Mouse (Mus musculus): ENCODE results near the gene Aagab. TPM values are rescaled to one million over a fixed set of nuclear protein-coding genes. Genes with fewer than 3 reads are reported as not detected.
A peak's percentile ranks its signal among the peaks of the same experiment; 100 is the strongest.

The Aagab gene
- 12.8 and 14.2 TPM in 2 replicates for polyA plus RNA-seq (2015; fragmentation: Nextera tagmentation; extraction: Ambion mirVana)

- H3K4me2 ChIP-seq (ENCODE audit: low read depth, low read length) = peak within 1 kb of the TSS; percentile 82
- H3K4me3 ChIP-seq (ENCODE audit: low read depth, low read length) = peak within 1 kb of the TSS; percentile 95
- peak within 1 kb of the TSS; percentile 94 for H3K9ac ChIP-seq (replicated peaks)
- peaks cover 17% of the 10 kb centered on the region for H3K4me1 ChIP-seq (ENCODE audit: insufficient read depth)
- peak; percentile 98 for DNase-seq
- no peaks in the 10 kb centered on the region for H3K27me3 ChIP-seq (ENCODE audit: insufficient read depth, low read length)
- 3% methylated on average over 49 of the region's 70 CpGs for WGBS (ENCODE audit: insufficient replicate concordance)
- TF ChIP-seq EP300 (IDR thresholded peaks at IDR 0.05; ENCODE audit: low read depth) (no peak), CTCF (IDR thresholded peaks at IDR 0.05; ENCODE audit: low read depth) (no peak)
- H3K9me3 ChIP-seq (ENCODE audit: low read length) = no peaks in the 10 kb centered on the region
- H3K27ac ChIP-seq (ENCODE audit: low read depth) = peak within 1 kb of the TSS; percentile 74
- no peaks in the 10 kb centered on the region for H3K36me3 ChIP-seq (replicated peaks; ENCODE audit: insufficient read depth, low read length)
- ATAC-seq = peak; percentile 98
Observed at GRCm38 (mm10) chr9:63602043-63602939, at the start of gene Aagab, which contains the start of gene Iqch. TSS of gene Aagab (plus strand) at chr9:63602660. TSS of gene Iqch (minus strand) at chr9:63602493.

DNA sequence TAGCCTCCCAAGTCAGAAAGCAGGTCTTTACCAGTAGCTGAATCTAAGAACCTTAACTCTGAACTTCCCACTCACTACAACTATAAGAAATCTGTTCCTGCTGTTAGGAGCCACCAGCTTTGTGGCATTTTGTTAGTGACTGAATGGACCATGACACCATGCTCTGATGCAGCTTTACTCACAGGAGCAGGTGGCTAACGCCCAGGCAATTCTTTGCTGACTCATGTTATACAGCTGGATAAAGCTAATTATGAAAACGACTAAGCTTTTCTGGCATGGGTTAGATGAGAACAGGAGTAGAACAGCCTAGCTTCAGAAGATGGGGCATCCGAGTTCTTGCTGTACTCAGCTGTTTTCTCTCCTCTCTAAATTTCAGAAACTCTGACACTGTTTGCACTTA lies 48.8 kb upstream of the Aagab start:
- H3K4me3 ChIP-seq (ENCODE audit: low read depth, low read length) = no peak overlapping the region
- no peaks in the 10 kb centered on the region for H3K27me3 ChIP-seq (ENCODE audit: insufficient read depth, low read length)
- no peak for ATAC-seq
- H3K36me3 ChIP-seq (replicated peaks; ENCODE audit: insufficient read depth, low read length) = no peaks in the 10 kb centered on the region
- DNase-seq = no peak
- H3K4me1 ChIP-seq (ENCODE audit: insufficient read depth) = no peaks in the 10 kb centered on the region
- TF ChIP-seq CTCF (IDR thresholded peaks at IDR 0.05; ENCODE audit: low read depth) = no peak
- TF ChIP-seq EP300 (IDR thresholded peaks at IDR 0.05; ENCODE audit: low read depth) = no peak
- no peak overlapping the region for H3K27ac ChIP-seq (ENCODE audit: low read depth)
- H3K9me3 ChIP-seq (ENCODE audit: low read length) = no peaks in the 10 kb centered on the region
- no peak overlapping the region for H3K4me2 ChIP-seq (ENCODE audit: low read depth, low read length)
- no peak overlapping the region for H3K9ac ChIP-seq (replicated peaks)
- 66% methylated on average over 3 of the region's 3 CpGs for WGBS (ENCODE audit: insufficient replicate concordance)

DNA sequence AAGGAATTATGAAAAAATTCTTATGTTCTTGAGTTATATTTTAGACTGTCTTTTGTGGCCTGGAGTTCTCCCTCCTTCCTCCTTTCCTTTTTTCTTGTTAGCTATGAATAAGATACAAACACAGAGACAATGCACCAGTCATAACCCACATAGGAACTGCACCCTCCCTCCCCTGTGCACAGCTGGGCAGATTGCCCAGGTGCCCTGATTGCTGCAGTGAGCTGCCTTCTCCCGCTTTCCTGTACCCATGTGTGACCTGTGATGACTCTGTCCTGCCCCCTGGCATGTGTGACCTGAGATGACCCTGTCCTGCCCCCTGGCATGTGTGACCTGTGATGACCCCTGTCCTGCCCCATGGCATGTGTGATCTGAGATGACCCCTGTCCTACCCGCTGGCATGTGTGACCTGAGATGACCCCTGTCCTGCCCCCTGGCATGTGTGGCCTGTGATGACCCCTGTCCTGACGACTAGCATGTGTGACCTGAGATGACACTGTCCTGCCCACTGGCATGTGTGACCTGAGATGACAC lies 46.9 kb upstream of the Aagab start:
- 73% methylated on average over 3 of the region's 3 CpGs for WGBS (ENCODE audit: insufficient replicate concordance)
- no peak for TF ChIP-seq EP300 (IDR thresholded peaks at IDR 0.05; ENCODE audit: low read depth)
- ATAC-seq = no peak

GRCm38 (mm10) chr9:63556316-63556715 lies 46.1 kb upstream of the Aagab start:
- no peaks in the 10 kb centered on the region for H3K36me3 ChIP-seq (replicated peaks; ENCODE audit: insufficient read depth, low read length)
- no peak overlapping the region for H3K4me3 ChIP-seq (ENCODE audit: low read depth, low read length)
- H3K4me1 ChIP-seq (ENCODE audit: insufficient read depth) = no peaks in the 10 kb centered on the region
- no peak overlapping the region for H3K27ac ChIP-seq (ENCODE audit: low read depth)
- H3K9me3 ChIP-seq (ENCODE audit: low read length) = no peaks in the 10 kb centered on the region
- H3K4me2 ChIP-seq (ENCODE audit: low read depth, low read length) = no peak overlapping the region
- no peaks in the 10 kb centered on the region for H3K27me3 ChIP-seq (ENCODE audit: insufficient read depth, low read length)
- TF ChIP-seq CTCF (IDR thresholded peaks at IDR 0.05; ENCODE audit: low read depth) (no peak), EP300 (IDR thresholded peaks at IDR 0.05; ENCODE audit: low read depth) (no peak)
- no peak for ATAC-seq
- WGBS (ENCODE audit: insufficient replicate concordance) = 67% methylated on average over 1 of the region's 1 CpGs
- no peak for DNase-seq
- no peak overlapping the region for H3K9ac ChIP-seq (replicated peaks)

More for the DNA sequence above, 46.9 kb upstream of the Aagab start:
- H3K4me3 ChIP-seq (ENCODE audit: low read depth, low read length) = no peak overlapping the region
- no peak overlapping the region for H3K4me2 ChIP-seq (ENCODE audit: low read depth, low read length)
- no peaks in the 10 kb centered on the region for H3K4me1 ChIP-seq (ENCODE audit: insufficient read depth)
- no peaks in the 10 kb centered on the region for H3K36me3 ChIP-seq (replicated peaks; ENCODE audit: insufficient read depth, low read length)
- no peak for DNase-seq
- no peak overlapping the region for H3K9ac ChIP-seq (replicated peaks)
- H3K27me3 ChIP-seq (ENCODE audit: insufficient read depth, low read length) = no peaks in the 10 kb centered on the region
- H3K9me3 ChIP-seq (ENCODE audit: low read length) = no peaks in the 10 kb centered on the region
- H3K27ac ChIP-seq (ENCODE audit: low read depth) = no peak overlapping the region

GRCm38 (mm10) chr9:63556933-63557332 lies 45.5 kb upstream of the Aagab start:
- Histone ChIP-seq H3K4me1 (ENCODE audit: insufficient read depth) (no peaks in the 10 kb centered on the region), H3K9me3 (ENCODE audit: low read length) (no peaks in the 10 kb centered on the region), H3K36me3 (replicated peaks; ENCODE audit: insufficient read depth, low read length) (no peaks in the 10 kb centered on the region), H3K4me2 (ENCODE audit: low read depth, low read length) (no peak overlapping the region), H3K9ac (replicated peaks) (no peak overlapping the region), H3K27me3 (ENCODE audit: insufficient read depth, low read length) (no peaks in the 10 kb centered on the region), H3K27ac (ENCODE audit: low read depth) (no peak overlapping the region), H3K4me3 (ENCODE audit: low read depth, low read length) (no peak overlapping the region)
- whole genome bisulfite sequencing (ENCODE audit: insufficient replicate concordance) = 71% methylated on average over 8 of the region's 8 CpGs
- ATAC-seq (no peak), DNase-seq (no peak)
- TF ChIP-seq CTCF (IDR thresholded peaks at IDR 0.05; ENCODE audit: low read depth) = no peak
- no peak for TF ChIP-seq EP300 (IDR thresholded peaks at IDR 0.05; ENCODE audit: low read depth)

- no peak for ATAC-seq
- 62% methylated on average over 8 of the region's 8 CpGs for WGBS (ENCODE audit: insufficient replicate concordance)
Observed at GRCm38 (mm10) chr9:63561931-63562330, 40.5 kb upstream of the Aagab start.

More at GRCm38 (mm10) chr9:63561931-63562330, 40.5 kb upstream of the Aagab start:
- Histone ChIP-seq H3K4me1 (ENCODE audit: insufficient read depth) (no peaks in the 10 kb centered on the region), H3K9me3 (ENCODE audit: low read length) (no peaks in the 10 kb centered on the region), H3K36me3 (replicated peaks; ENCODE audit: insufficient read depth, low read length) (no peaks in the 10 kb centered on the region), H3K9ac (replicated peaks) (no peak overlapping the region), H3K27me3 (ENCODE audit: insufficient read depth, low read length) (no peaks in the 10 kb centered on the region), H3K27ac (ENCODE audit: low read depth) (no peak overlapping the region), H3K4me2 (ENCODE audit: low read depth, low read length) (no peak overlapping the region), H3K4me3 (ENCODE audit: low read depth, low read length) (no peak overlapping the region)
- TF ChIP-seq EP300 (IDR thresholded peaks at IDR 0.05; ENCODE audit: low read depth) (no peak), CTCF (IDR thresholded peaks at IDR 0.05; ENCODE audit: low read depth) (no peak)
- no peak for DNase-seq

Measured in liver, postnatal 0 days (tissue).